Mouse (Mus musculus) liver, postnatal 0 days (tissue): ENCODE data around the gene Cebpe.

Experiments
- CTCF ChIP-seq: sonication (generic); IDR thresholded peaks from 2 replicates; pipeline ENCODE4 v1.5.1; 2016; ENCODE audit warnings: antibody characterized with exemption, low read depth
- EP300 ChIP-seq: IDR thresholded peaks from 2 replicates; pipeline ENCODE4 v1.6.1; 2016; ENCODE audit warnings: antibody characterized with exemption, low read depth, mild to moderate bottlenecking

DNA sequence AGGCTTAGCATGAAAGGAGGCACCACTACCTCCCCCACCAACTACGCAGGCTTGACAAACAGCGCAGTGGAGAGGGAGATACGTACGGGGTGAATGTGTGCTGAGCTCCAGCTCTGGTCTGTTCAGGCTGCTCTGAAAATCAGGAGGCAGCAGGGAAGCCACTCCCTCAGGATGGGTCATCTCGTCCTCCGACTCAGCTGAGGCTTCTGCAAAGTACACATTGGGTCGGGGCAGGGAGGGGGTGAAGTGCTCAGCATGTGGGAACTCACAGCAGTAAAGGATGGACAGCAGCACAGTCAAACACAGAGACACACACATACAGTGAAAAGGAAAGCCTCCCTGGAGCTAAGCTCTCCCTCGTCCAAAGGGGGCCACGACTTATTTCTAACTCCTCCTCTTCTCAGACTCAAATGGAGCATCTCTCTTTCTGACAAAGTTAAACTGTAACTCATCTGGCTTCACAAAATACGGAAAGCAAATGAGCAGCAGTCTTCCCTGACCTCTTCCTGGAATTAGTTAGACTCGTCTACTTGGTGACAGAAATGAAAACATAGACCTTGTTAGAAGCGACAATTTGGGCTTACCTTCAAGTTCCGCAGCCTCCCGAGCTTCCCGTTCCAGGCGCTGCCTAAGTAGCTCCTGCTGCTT lies 33.2 kb downstream of the Cebpe start:
- no peak for TF ChIP-seq CTCF
- TF ChIP-seq EP300: no peak
